Mouse (Mus musculus) MEL-GATA-1-ER (cell line): ENCODE data around the gene Gm20532.

ENCODE experiments used
- DNase-seq: peaks from one replicate; pipeline ENCODE4 v3.0.0-alpha.2; 2012; ENCODE audit warnings: low read depth; ENCODE audit errors: extremely low read depth

The Gm20532 gene

GRCm38 (mm10) chr2:26586294-26587043 lies at the start of gene Gm20532:
TSS of gene Gm20532 (plus strand) at chr2:26586639.
- DNase-seq: no peak

DNA sequence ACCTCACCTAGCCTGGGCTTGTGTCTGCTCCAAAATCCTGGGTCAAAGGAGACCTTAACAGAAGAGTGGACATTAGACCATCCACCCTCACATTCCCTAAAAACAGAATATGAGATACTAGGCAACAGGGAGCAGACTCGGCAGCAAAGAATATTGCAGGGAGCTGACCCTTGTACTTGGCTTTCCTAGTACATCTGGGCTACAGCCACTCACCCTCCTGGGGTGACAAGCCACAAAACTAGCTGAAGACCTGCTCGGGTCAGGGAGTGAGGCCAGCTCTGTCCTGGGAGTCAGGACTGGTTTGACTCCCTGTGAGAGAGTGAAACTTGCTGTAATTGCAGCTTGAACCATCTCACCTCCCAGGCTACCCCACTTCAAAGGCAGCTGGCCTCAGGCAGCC lies 46.9 kb upstream of the Gm20532 start:
- DNase-seq: no peak

GRCm38 (mm10) chr2:26540721-26541120 lies 45.7 kb upstream of the Gm20532 start:
- no peak for DNase-seq

- DNase-seq: no peak
Observed at GRCm38 (mm10) chr2:26541258-26541910, 45.1 kb upstream of the Gm20532 start.

- DNase-seq: no peak
Observed at GRCm38 (mm10) chr2:26543155-26543554, 43.3 kb upstream of the Gm20532 start.

DNA sequence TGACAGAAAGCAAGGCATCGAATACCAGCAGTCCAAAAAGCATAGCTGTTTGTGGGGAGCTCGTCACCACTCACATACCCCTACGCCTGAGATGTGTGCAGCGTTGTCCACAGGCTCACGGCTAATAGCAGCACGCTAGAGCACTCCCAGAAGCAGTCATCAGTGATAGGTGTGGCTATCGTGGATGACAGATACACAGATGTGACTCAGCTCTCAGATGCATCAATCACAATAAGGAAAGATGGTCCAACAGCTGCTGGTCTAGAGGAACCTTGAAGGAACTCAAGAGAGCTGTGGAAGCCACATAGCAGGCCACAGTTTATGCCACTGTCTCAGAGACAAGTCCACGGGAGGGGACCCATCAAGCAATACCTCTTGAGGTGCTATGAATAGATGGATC lies 42.7 kb upstream of the Gm20532 start:
- no peak for DNase-seq

- no peak for DNase-seq
Observed at GRCm38 (mm10) chr2:26544265-26544664, 42.2 kb upstream of the Gm20532 start.

GRCm38 (mm10) chr2:26547481-26547880 lies 39.0 kb upstream of the Gm20532 start:
- no peak for DNase-seq

DNA sequence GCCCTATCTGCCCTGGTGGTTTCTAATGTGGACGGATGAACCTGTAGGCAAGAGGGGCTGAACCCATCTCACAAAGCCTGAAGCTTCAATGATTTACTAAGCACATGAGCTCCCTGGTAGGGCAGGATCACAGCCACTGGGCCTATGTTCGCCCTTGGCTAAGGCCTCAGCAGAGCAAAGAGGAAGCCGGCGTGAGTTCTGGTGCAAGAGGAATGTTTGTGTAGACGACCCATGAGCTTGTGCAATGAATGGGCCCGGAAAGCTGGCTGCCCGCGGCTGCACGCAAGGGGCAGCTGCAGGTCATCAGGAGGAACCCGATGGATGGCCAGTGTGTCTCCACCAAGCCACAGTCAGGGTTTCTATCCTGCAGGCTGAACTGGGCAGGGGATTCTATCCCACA lies 36.6 kb upstream of the Gm20532 start:
- no peak for DNase-seq

DNA sequence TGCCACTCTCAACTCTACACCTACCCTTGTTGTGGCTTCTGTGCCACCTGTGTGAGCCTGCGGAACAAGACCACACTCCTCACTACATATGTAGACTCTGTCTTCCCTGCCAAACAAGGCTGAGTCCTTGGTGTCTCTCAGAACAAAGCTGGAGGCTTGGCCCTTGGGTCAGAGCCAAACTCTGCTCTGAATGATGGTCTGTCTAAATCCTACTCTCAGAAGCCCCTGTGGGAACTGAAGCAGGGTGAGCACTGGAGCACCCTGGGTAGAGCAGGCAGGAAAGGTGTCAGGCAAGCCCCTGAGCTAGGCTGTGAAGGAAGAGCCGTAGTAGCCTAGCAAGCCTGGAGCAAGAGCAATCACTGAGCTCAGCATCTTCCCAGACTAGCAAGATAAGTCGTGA lies 36.2 kb upstream of the Gm20532 start:
- DNase-seq: no peak

GRCm38 (mm10) chr2:26550777-26551176 lies 35.7 kb upstream of the Gm20532 start:
- DNase-seq: no peak

- no peak for DNase-seq
Observed at GRCm38 (mm10) chr2:26551446-26551845, 35.0 kb upstream of the Gm20532 start.

- DNase-seq: no peak
Observed at GRCm38 (mm10) chr2:26552066-26552465, 34.4 kb upstream of the Gm20532 start.

DNA sequence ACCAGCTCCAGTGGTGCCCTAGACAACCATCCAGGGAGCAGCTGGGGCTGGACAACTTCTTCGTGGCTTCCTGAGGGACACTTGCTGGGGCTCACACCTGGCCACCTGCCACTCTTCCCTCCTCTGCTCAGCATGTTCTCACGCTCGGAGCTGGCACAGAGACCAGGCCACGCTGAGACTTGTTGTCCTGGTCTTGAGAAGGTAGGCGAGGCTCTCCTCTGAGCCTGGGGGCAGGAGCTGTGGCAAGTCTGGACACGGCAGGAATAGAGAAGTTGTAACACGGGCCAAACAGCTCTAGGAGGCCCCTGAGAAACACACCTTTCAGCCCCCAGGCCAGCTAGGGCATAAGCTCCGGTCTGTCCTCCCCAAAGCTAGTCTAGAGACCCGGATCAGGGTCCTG lies 32.5 kb upstream of the Gm20532 start:
- DNase-seq: no peak

DNA sequence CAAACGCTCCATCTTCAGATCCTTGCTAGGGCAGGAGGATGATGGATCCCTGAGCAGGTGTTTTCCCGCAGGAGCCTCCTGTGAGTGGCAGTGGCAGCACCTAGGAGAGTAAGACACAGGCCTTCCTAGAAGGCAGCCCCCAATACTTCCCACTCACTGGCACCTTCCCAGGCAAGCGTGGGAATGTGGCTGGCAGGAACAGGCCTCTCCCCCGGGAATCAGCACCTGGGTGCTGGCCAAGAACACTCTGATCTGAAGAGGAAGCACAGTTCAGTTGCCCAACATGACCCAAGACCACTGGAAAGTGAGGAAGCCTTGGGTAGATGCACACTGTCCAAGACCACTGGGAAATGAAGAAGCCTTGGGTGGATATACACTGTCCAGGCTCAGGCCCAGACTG lies 31.4 kb upstream of the Gm20532 start:
- DNase-seq: no peak

GRCm38 (mm10) chr2:26556535-26556993 lies 29.9 kb upstream of the Gm20532 start:
- no peak for DNase-seq

GRCm38 (mm10) chr2:26560506-26560905 lies 25.9 kb upstream of the Gm20532 start:
- no peak for DNase-seq

- no peak for DNase-seq
Observed at GRCm38 (mm10) chr2:26561351-26562016, 25.0 kb upstream of the Gm20532 start.

- DNase-seq: no peak
Observed at GRCm38 (mm10) chr2:26566221-26566620, 20.2 kb upstream of the Gm20532 start.

- DNase-seq: no peak
Observed at GRCm38 (mm10) chr2:26570034-26570433, 16.4 kb upstream of the Gm20532 start.

DNA sequence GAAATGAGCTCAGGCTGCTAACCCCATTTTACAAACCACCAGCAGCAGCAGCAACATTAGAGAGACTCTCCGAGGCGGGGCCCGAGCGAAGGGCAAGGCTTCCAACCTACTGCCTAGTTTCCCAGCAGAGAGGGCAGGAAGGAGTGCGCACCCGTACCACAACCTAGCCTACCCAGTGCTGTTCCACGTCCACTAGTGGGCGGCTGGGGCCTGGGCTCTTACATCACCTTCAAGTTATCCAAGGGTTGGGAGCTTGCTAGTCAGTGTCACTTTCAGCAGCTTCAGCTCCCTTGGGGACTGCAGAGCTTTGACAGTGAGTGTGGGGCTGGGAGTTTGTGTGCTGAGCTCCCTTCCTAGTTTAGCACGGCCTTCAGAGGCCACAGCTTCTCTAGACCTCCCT lies 15.0 kb upstream of the Gm20532 start:
- no peak for DNase-seq

GRCm38 (mm10) chr2:26571826-26572225 lies 14.6 kb upstream of the Gm20532 start:
- peak; percentile 84 for DNase-seq
